Mouse (Mus musculus): Measurements from ENCODE around the gene Gm45808. TPM values are rescaled to one million over a fixed set of nuclear protein-coding genes. Genes with fewer than 3 reads are reported as not detected.

The Gm45808 gene
- 0.16 TPM in 1 of 2 replicates, not detected in the other for polyA plus RNA-seq (2012; rRNA removed)

GRCm38 (mm10) chr7:45486761-45487415 lies at the start of gene Gm45808:
Gene Gm45808, minus strand, starts transcription at chr7:45486811.

GRCm38 (mm10) chr7:45525809-45526473 lies 39.3 kb upstream of the Gm45808 start, which contains the start of the genes Ppp1r15a and Plekha4:
Gene Ppp1r15a, minus strand, starts transcription at chr7:45526268.
Gene Plekha4, plus strand, starts transcription at chr7:45526330.

GRCm38 (mm10) chr7:45509912-45510787 lies 23.5 kb upstream of the Gm45808 start, which contains the start of gene Nucb1:
Gene Nucb1, minus strand, starts transcription at chr7:45510406.

GRCm38 (mm10) chr7:45488293-45489204 lies 1.9 kb upstream of the Gm45808 start, which contains the start of gene Dhdh:
Gene Dhdh, minus strand, starts transcription at chr7:45488805.

GRCm38 (mm10) chr7:45481374-45481927 lies 5.2 kb downstream of the Gm45808 start, which contains the start of gene Tulp2:
Gene Tulp2, plus strand, starts transcription at chr7:45481877.

GRCm38 (mm10) chr7:45466283-45467089 lies 20.1 kb downstream of the Gm45808 start, which contains the start of gene Bax:
Gene Bax, minus strand, starts transcription at chr7:45466898.

GRCm38 (mm10) chr7:45459564-45460140 lies 27.0 kb downstream of the Gm45808 start, which contains the start of gene Ftl1:
Gene Ftl1, minus strand, starts transcription at chr7:45459884.

GRCm38 (mm10) chr7:45437521-45438276 lies 48.9 kb downstream of the Gm45808 start, which contains the start of gene Ruvbl2:
Gene Ruvbl2, minus strand, starts transcription at chr7:45438096.

GRCm38 (mm10) chr7:45434203-45435015 lies 52.2 kb downstream of the Gm45808 start, which contains the start of gene Gys1:
Gene Gys1, plus strand, starts transcription at chr7:45434844.

GRCm38 (mm10) chr7:45420615-45420919 lies 66.0 kb downstream of the Gm45808 start, which contains the start of gene Lhb:
Gene Lhb, plus strand, starts transcription at chr7:45420820.

Other genes with a start within 250 kb of the Gm45808 start
- 1.6 and 1.8 TPM in 2 replicates for gene Cd37, start 247.7 kb downstream of the Gm45808 start, polyA plus RNA-seq (2012; rRNA removed)
- gene Slc6a16, start 245.7 kb downstream of the Gm45808 start, polyA plus RNA-seq (2012; rRNA removed), result 0.61 and 0.96 TPM in 2 replicates
- gene Slc6a21, start 209.3 kb downstream of the Gm45808 start, polyA plus RNA-seq (2012; rRNA removed), result not detected in 2 replicates
- gene Trpm4, start 153.0 kb downstream of the Gm45808 start, polyA plus RNA-seq (2012; rRNA removed), result 16.8 and 23.9 TPM in 2 replicates
- 1.1 and 3.8 TPM in 2 replicates for gene Hrc, start 151.5 kb downstream of the Gm45808 start, polyA plus RNA-seq (2012; rRNA removed)
- gene Ppfia3, start 119.8 kb downstream of the Gm45808 start, polyA plus RNA-seq (2012; rRNA removed), result 44.2 and 45.9 TPM in 2 replicates
- 14.4 and 15.8 TPM in 2 replicates for gene Lin7b, start 116.2 kb downstream of the Gm45808 start, polyA plus RNA-seq (2012; rRNA removed)
- gene Snrnp70, start 91.1 kb downstream of the Gm45808 start, polyA plus RNA-seq (2012; rRNA removed), result 864 and 911 TPM in 2 replicates
- not detected in 2 replicates for gene Kcna7, start 81.2 kb downstream of the Gm45808 start, polyA plus RNA-seq (2012; rRNA removed)
- gene Ntf5, start 73.1 kb downstream of the Gm45808 start, polyA plus RNA-seq (2012; rRNA removed), result 0.10 and 0.91 TPM in 2 replicates
- gene Lhb, start 66.0 kb downstream of the Gm45808 start, polyA plus RNA-seq (2012; rRNA removed), result 1.1 and 1.3 TPM in 2 replicates
- 22.6 and 27.0 TPM in 2 replicates for gene Gys1, start 52.0 kb downstream of the Gm45808 start, polyA plus RNA-seq (2012; rRNA removed)
- gene Ruvbl2, start 48.7 kb downstream of the Gm45808 start, polyA plus RNA-seq (2012; rRNA removed), result 139 and 159 TPM in 2 replicates
- gene Ftl1, start 26.9 kb downstream of the Gm45808 start, polyA plus RNA-seq (2012; rRNA removed), result 1,642 and 1,691 TPM in 2 replicates
- gene Bax, start 19.9 kb downstream of the Gm45808 start, polyA plus RNA-seq (2012; rRNA removed), result 196 and 200 TPM in 2 replicates
- 0.12 and 0.45 TPM in 2 replicates for gene Tulp2, start 4.9 kb downstream of the Gm45808 start, polyA plus RNA-seq (2012; rRNA removed)
- 2.2 and 2.7 TPM in 2 replicates for gene Dhdh, start 2.0 kb upstream of the Gm45808 start, polyA plus RNA-seq (2012; rRNA removed)
- 104 and 148 TPM in 2 replicates for gene Nucb1, start 23.6 kb upstream of the Gm45808 start, polyA plus RNA-seq (2012; rRNA removed)
- 15.9 and 19.8 TPM in 2 replicates for gene Ppp1r15a, start 39.5 kb upstream of the Gm45808 start, polyA plus RNA-seq (2012; rRNA removed)
- gene Plekha4, start 39.5 kb upstream of the Gm45808 start, polyA plus RNA-seq (2012; rRNA removed), result 3.1 and 9.6 TPM in 2 replicates
- 0.33 and 0.73 TPM in 2 replicates for gene Hsd17b14, start 68.1 kb upstream of the Gm45808 start, polyA plus RNA-seq (2012; rRNA removed)
- gene Bcat2, start 83.3 kb upstream of the Gm45808 start, polyA plus RNA-seq (2012; rRNA removed), result 31.0 and 38.8 TPM in 2 replicates
- 0.23 TPM in 1 of 2 replicates, not detected in the other for gene Fgf21, start 128.7 kb upstream of the Gm45808 start, polyA plus RNA-seq (2012; rRNA removed)
- 0.02 and 0.43 TPM in 2 replicates for gene Fut1, start 130.5 kb upstream of the Gm45808 start, polyA plus RNA-seq (2012; rRNA removed)
- gene Izumo1, start 135.0 kb upstream of the Gm45808 start, polyA plus RNA-seq (2012; rRNA removed), result 0.14 and 0.28 TPM in 2 replicates
- gene Rasip1, start 140.7 kb upstream of the Gm45808 start, polyA plus RNA-seq (2012; rRNA removed), result 12.3 and 14.3 TPM in 2 replicates
- 3.5 and 7.4 TPM in 2 replicates for gene Mamstr, start 153.2 kb upstream of the Gm45808 start, polyA plus RNA-seq (2012; rRNA removed)
- gene Fut2, start 179.6 kb upstream of the Gm45808 start, polyA plus RNA-seq (2012; rRNA removed), result 0.06 and 0.24 TPM in 2 replicates
- gene Ntn5, start 197.2 kb upstream of the Gm45808 start, polyA plus RNA-seq (2012; rRNA removed), result 2.0 and 3.1 TPM in 2 replicates
- gene Sec1, start 207.6 kb upstream of the Gm45808 start, polyA plus RNA-seq (2012; rRNA removed), result 0.95 and 2.1 TPM in 2 replicates
- 92.3 and 104 TPM in 2 replicates for gene Car11, start 213.0 kb upstream of the Gm45808 start, polyA plus RNA-seq (2012; rRNA removed)
- 9.3 and 11.5 TPM in 2 replicates for gene Dbp, start 218.3 kb upstream of the Gm45808 start, polyA plus RNA-seq (2012; rRNA removed)
- 985 and 996 TPM in 2 replicates for gene Rpl18, start 228.6 kb upstream of the Gm45808 start, polyA plus RNA-seq (2012; rRNA removed)
- gene Sphk2, start 231.2 kb upstream of the Gm45808 start, polyA plus RNA-seq (2012; rRNA removed), result 29.4 and 30.0 TPM in 2 replicates
- 0.60 and 0.77 TPM in 2 replicates for gene Fam83e, start 234.4 kb upstream of the Gm45808 start, polyA plus RNA-seq (2012; rRNA removed)
- gene Spaca4, start 239.0 kb upstream of the Gm45808 start, polyA plus RNA-seq (2012; rRNA removed), result not detected in 2 replicates